Mouse (Mus musculus) heart, postnatal 0 days (tissue): Measurements from ENCODE around the gene Dek.

ENCODE experiments used
- CTCF ChIP-seq: IDR thresholded peaks from 2 replicates; pipeline ENCODE4 v1.5.1; 2016; ENCODE audit warnings: antibody characterized with exemption, control low read depth, low read depth
- EP300 ChIP-seq: IDR thresholded peaks from 2 replicates; pipeline ENCODE4 v1.6.1; 2016; ENCODE audit warnings: antibody characterized with exemption, low read depth

DNA sequence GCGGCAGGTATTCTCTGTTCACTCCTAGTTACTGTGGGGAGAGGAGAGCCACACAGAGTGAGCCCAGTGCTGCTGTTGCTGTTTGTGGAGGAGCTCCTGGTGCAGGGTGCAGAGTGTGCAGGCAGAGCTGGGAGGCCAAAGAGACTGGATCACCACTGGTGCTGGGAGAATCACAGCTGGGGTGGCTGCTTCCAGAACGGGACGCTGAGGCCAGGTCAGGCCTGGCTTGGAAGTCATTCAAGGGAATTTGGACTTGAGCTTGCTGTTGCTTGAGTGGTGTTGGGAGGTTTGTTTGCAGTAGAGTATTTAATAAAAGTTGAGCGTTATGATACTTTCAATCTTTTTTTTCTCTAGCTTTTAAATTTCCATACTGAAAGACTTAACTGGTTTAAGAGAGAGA is 58.0 kb downstream of the Dek start:
- TF ChIP-seq CTCF = no peak
- no peak for TF ChIP-seq EP300
